Mouse (Mus musculus): ENCODE measurements around the gene Cnksr3. TPM values are rescaled to one million over a fixed set of nuclear protein-coding genes. Genes with fewer than 3 reads are reported as not detected.

Cnksr3 gene
- polyA plus RNA-seq, 1 experiment = 35.9 TPM

DNA sequence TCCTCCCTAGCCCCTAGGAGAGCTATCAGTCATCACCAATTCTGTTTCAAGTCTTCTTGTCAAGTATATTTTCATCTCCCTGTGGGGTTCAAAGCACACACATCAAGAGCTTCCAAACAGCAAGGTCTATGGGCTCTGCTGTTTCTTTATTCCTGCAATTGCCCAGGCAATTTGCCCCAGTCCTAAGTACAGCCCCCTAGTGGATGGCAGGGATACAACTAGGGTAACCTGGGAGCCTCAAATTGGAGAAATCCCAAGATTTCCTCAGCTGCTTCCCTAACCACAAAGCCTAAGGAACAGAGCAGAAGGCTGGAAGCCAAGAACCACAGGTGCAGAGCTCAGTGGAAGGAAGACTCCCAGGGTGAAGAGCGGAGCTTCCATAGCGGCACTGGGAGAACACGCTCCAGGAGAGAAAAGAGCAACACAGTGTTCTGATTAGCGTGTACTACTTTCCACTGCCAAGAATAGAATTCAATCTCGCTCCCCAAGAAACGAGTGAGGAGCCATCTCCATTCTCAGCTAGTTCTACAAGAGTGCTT lies 100.5 kb downstream of the Cnksr3 start:
- Histone ChIP-seq H3K27me3 (ENCODE audit: control insufficient read depth, insufficient read depth, low read length) (no peaks in the 10 kb centered on the region), H3K27ac (ENCODE audit: insufficient read depth, low read length) (peak overlapping the region; percentile 63), H3K4me3 (replicated peaks; ENCODE audit: insufficient read depth, low read depth, low read length) (no peak overlapping the region), H3K4me1 (ENCODE audit: control insufficient read depth, insufficient read depth, low read length) (peaks cover 12% of the 10 kb centered on the region; the same call in 1 of the 2 replicates)
- WGBS = 2% methylated on average over 6 of the region's 6 CpGs
- TF ChIP-seq POLR2A (IDR thresholded peaks at IDR 0.05; ENCODE audit: borderline replicate concordance, insufficient read depth, low read length) (no peak), CTCF (IDR thresholded peaks at IDR 0.05; ENCODE audit: borderline replicate concordance, insufficient read depth, low read depth, low read length) (peak; percentile 57)
- peak; percentile 85 to 92 for DNase-seq

DNA sequence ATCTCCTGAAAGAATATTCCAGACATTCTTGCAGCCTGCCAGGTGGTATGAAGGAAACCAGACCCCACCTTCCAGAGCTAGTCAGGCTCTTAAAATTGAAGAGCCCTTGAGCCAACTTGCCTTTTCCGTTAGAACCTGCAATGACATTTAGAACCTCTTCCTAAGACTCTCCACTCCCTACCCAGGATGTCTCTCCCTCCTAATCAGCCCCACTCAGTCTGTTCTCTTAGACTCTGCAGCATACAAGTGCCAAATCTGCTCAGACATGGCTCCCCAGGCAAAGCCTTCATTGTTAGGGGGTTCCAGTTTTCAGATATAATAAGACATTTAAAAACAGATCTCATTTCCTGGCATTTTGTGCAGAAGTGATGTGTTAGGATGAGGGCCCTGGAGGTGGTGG lies 108.2 kb downstream of the Cnksr3 start:
- 10% methylated on average over 1 of the region's 1 CpGs for WGBS
- no peak overlapping the region for H3K27ac ChIP-seq (ENCODE audit: insufficient read depth, low read length)
- peak in 1 of 2 experiments; percentile 6 for DNase-seq
- no peaks in the 10 kb centered on the region for H3K4me1 ChIP-seq (ENCODE audit: control insufficient read depth, insufficient read depth, low read length)
- no peaks in the 10 kb centered on the region for H3K27me3 ChIP-seq (ENCODE audit: control insufficient read depth, insufficient read depth, low read length)
- no peak for TF ChIP-seq POLR2A (IDR thresholded peaks at IDR 0.05; ENCODE audit: borderline replicate concordance, insufficient read depth, low read length)
- no peak for TF ChIP-seq CTCF (IDR thresholded peaks at IDR 0.05; ENCODE audit: borderline replicate concordance, insufficient read depth, low read depth, low read length)
- no peak overlapping the region for H3K4me3 ChIP-seq (replicated peaks; ENCODE audit: insufficient read depth, low read depth, low read length)

DNA sequence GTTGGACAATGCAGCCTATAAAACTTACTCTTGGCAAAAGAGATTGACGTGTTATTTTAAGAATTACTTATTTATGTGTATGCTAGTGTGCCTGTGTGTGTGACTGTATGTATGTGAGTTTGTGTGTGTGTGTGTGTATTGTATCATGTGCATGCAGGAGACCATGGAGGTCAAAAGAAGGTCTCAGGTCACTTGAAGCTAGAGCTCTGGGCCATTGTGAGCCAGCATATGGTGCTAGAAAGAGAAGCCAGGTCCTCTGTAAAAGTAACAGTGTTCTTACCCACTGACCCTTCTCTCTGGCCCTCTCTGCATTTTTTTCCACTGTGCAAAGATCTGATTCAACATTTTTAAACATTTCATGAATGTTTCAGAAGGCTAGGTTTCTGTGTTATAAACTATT lies 134.1 kb downstream of the Cnksr3 start:
- H3K27ac ChIP-seq (ENCODE audit: insufficient read depth, low read length) = peak overlapping the region; percentile 100
- peak; percentile 48 to 54 for DNase-seq
- no peaks in the 10 kb centered on the region for H3K27me3 ChIP-seq (ENCODE audit: control insufficient read depth, insufficient read depth, low read length)
- WGBS = 13% methylated on average over 1 of the region's 1 CpGs
- peaks cover 24% of the 10 kb centered on the region for H3K4me1 ChIP-seq (ENCODE audit: control insufficient read depth, insufficient read depth, low read length)
- no peak overlapping the region for H3K4me3 ChIP-seq (replicated peaks; ENCODE audit: insufficient read depth, low read depth, low read length)
- TF ChIP-seq CTCF (IDR thresholded peaks at IDR 0.05; ENCODE audit: borderline replicate concordance, insufficient read depth, low read depth, low read length) (no peak), POLR2A (IDR thresholded peaks at IDR 0.05; ENCODE audit: borderline replicate concordance, insufficient read depth, low read length) (no peak)

- TF ChIP-seq POLR2A (IDR thresholded peaks at IDR 0.05; ENCODE audit: borderline replicate concordance, insufficient read depth, low read length) (peak; percentile 60; the same call in 1 of the 2 replicates), CTCF (IDR thresholded peaks at IDR 0.05; ENCODE audit: borderline replicate concordance, insufficient read depth, low read depth, low read length) (no peak; the same call in 1 of the 2 replicates)
- H3K27ac ChIP-seq (ENCODE audit: insufficient read depth, low read length) = peak overlapping the region; percentile 98
- 10% methylated on average over 7 of the region's 7 CpGs for WGBS
Observed at GRCm38 (mm10) chr10:7077389-7077808, 134.6 kb downstream of the Cnksr3 start.

GRCm38 (mm10) chr10:7076662-7077211 lies 135.3 kb downstream of the Cnksr3 start:
- WGBS = 31% methylated on average over 7 of the region's 8 CpGs
- peak overlapping the region; percentile 20 for H3K4me3 ChIP-seq (replicated peaks; ENCODE audit: insufficient read depth, low read depth, low read length)
- no peaks in the 10 kb centered on the region for H3K27me3 ChIP-seq (ENCODE audit: control insufficient read depth, insufficient read depth, low read length)
- H3K4me1 ChIP-seq (ENCODE audit: control insufficient read depth, insufficient read depth, low read length) = peaks cover 24% of the 10 kb centered on the region
- TF ChIP-seq CTCF (IDR thresholded peaks at IDR 0.05; ENCODE audit: borderline replicate concordance, insufficient read depth, low read depth, low read length) = no peak
- TF ChIP-seq POLR2A (IDR thresholded peaks at IDR 0.05; ENCODE audit: borderline replicate concordance, insufficient read depth, low read length) = no peak
- peak overlapping the region; percentile 93 for H3K27ac ChIP-seq (ENCODE audit: insufficient read depth, low read length)
- DNase-seq = peak; percentile 75 to 84

More at GRCm38 (mm10) chr10:7077389-7077808, 134.6 kb downstream of the Cnksr3 start:
- Histone ChIP-seq H3K27me3 (ENCODE audit: control insufficient read depth, insufficient read depth, low read length) (no peaks in the 10 kb centered on the region), H3K4me3 (replicated peaks; ENCODE audit: insufficient read depth, low read depth, low read length) (peak overlapping the region; percentile 39), H3K4me1 (ENCODE audit: control insufficient read depth, insufficient read depth, low read length) (peaks cover 24% of the 10 kb centered on the region)
- peak; percentile 80 to 95 for DNase-seq

GRCm38 (mm10) chr10:7076201-7076600 lies 135.8 kb downstream of the Cnksr3 start:
- 6% methylated on average over 8 of the region's 8 CpGs for WGBS
- Histone ChIP-seq H3K4me3 (replicated peaks; ENCODE audit: insufficient read depth, low read depth, low read length) (no peak overlapping the region), H3K4me1 (ENCODE audit: control insufficient read depth, insufficient read depth, low read length) (peaks cover 24% of the 10 kb centered on the region), H3K27ac (ENCODE audit: insufficient read depth, low read length) (peak overlapping the region; percentile 93), H3K27me3 (ENCODE audit: control insufficient read depth, insufficient read depth, low read length) (no peaks in the 10 kb centered on the region)
- peak; percentile 89 to 91 for DNase-seq
- TF ChIP-seq CTCF (IDR thresholded peaks at IDR 0.05; ENCODE audit: borderline replicate concordance, insufficient read depth, low read depth, low read length) (peak; percentile 87), POLR2A (IDR thresholded peaks at IDR 0.05; ENCODE audit: borderline replicate concordance, insufficient read depth, low read length) (0 out of 2 replicates have a peak, but pooled peaks have one; percentile 23)

DNA sequence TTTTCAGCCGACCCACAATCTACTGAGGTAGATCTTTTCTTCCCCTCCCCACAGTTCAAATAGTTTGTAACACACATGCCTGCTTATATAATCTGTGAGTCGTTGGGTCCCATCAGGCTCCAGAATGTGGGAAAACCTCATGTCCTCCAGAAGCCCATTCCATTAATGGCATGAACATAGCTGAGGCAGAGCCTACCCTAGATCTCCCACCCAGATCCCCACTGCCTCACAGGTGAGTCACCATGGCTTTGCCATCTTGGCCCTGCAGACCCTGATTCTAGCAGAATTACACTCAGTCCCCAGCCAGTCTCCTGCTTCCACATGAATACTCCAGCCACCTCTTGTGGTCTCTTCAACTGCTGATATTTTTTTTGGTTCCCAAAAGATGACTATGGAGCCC lies 136.4 kb downstream of the Cnksr3 start:
- H3K4me1 ChIP-seq (ENCODE audit: control insufficient read depth, insufficient read depth, low read length) = peaks cover 24% of the 10 kb centered on the region
- H3K27me3 ChIP-seq (ENCODE audit: control insufficient read depth, insufficient read depth, low read length) = no peaks in the 10 kb centered on the region
- TF ChIP-seq POLR2A (IDR thresholded peaks at IDR 0.05; ENCODE audit: borderline replicate concordance, insufficient read depth, low read length) (no peak), CTCF (IDR thresholded peaks at IDR 0.05; ENCODE audit: borderline replicate concordance, insufficient read depth, low read depth, low read length) (no peak)
- peak overlapping the region; percentile 93 for H3K27ac ChIP-seq (ENCODE audit: insufficient read depth, low read length)
- 70% methylated on average over 2 of the region's 2 CpGs for WGBS
- H3K4me3 ChIP-seq (replicated peaks; ENCODE audit: insufficient read depth, low read depth, low read length) = no peak overlapping the region
- peak in 1 of 2 experiments; percentile 36 for DNase-seq

- 86% methylated on average over 2 of the region's 2 CpGs for whole genome bisulfite sequencing
- Histone ChIP-seq H3K27ac (ENCODE audit: insufficient read depth, low read length) (no peak overlapping the region), H3K27me3 (ENCODE audit: control insufficient read depth, insufficient read depth, low read length) (no peaks in the 10 kb centered on the region), H3K4me3 (replicated peaks; ENCODE audit: insufficient read depth, low read depth, low read length) (no peak overlapping the region), H3K4me1 (ENCODE audit: control insufficient read depth, insufficient read depth, low read length) (peaks cover 24% of the 10 kb centered on the region)
- TF ChIP-seq CTCF (IDR thresholded peaks at IDR 0.05; ENCODE audit: borderline replicate concordance, insufficient read depth, low read depth, low read length) (no peak), POLR2A (IDR thresholded peaks at IDR 0.05; ENCODE audit: borderline replicate concordance, insufficient read depth, low read length) (no peak)
- DNase-seq = no peak
Observed at GRCm38 (mm10) chr10:7074231-7074630, 137.8 kb downstream of the Cnksr3 start.
